Mouse (Mus musculus): ENCODE results near the gene Mgat5b. TPM values are rescaled to one million over a fixed set of nuclear protein-coding genes. Genes with fewer than 3 reads are reported as not detected.
A peak's percentile ranks its signal among the peaks of the same experiment; 100 is the strongest.

Mgat5b gene
- polyA plus RNA-seq, 1 experiment = 26.9 TPM

DNA sequence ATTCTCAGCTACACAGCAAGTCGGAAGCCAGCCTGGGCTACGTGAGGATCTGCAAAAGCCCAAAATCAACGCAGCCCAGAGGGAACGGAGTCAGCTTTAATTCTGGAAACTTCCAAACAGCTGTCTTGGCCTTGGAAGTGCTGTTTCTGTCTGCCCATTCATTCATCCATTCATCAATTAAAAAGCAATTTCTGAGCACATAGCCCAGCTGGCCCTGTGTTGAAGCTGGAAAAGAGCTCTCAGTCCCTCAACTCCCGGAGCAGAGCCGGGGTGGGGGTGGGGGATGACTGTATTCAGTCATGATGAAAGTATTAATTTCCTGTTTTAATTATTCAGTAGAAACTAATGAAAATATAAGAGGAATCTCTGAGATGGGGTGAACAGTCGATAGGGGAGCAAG is 71.6 kb downstream of the Mgat5b start:
- Histone ChIP-seq H3K4me1 (ENCODE audit: control insufficient read depth, insufficient read depth, low read length) (no peaks in the 10 kb centered on the region), H3K4me3 (replicated peaks; ENCODE audit: insufficient read depth, low read depth, low read length) (no peak overlapping the region), H3K27me3 (ENCODE audit: control insufficient read depth, insufficient read depth, low read length) (no peaks in the 10 kb centered on the region), H3K27ac (ENCODE audit: insufficient read depth, low read length) (no peak overlapping the region)
- TF ChIP-seq CTCF (IDR thresholded peaks at IDR 0.05; ENCODE audit: borderline replicate concordance, insufficient read depth, low read depth, low read length) = no peak
- TF ChIP-seq POLR2A (IDR thresholded peaks at IDR 0.05; ENCODE audit: borderline replicate concordance, insufficient read depth, low read length) = no peak
- DNase-seq = no peak
- WGBS = 53% methylated on average over 7 of the region's 7 CpGs

GRCm38 (mm10) chr11:116991410-116991809 is 72.7 kb downstream of the Mgat5b start:
- WGBS = 65% methylated on average over 8 of the region's 8 CpGs

DNA sequence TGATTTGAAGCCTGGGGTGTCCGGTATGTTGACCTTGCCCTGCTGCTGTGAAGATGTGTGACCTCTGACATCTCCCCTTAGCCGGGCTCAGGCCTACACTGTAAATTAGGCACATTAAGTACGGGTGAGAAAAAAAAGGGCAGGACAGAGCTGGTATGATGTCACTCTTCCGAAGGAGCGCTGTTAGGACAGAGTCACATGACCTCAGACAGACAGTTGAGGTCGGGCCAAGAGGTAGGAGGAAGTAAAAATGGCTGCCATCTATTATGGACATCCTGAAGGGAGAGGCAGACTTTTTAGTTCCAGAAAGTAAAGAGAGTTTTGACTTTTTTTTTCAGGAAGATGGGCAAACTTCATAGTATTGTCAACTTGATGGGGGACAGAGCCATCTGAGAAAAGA is 73.3 kb downstream of the Mgat5b start:
- no peak overlapping the region for H3K27ac ChIP-seq (ENCODE audit: insufficient read depth, low read length)
- H3K27me3 ChIP-seq (ENCODE audit: control insufficient read depth, insufficient read depth, low read length) = no peaks in the 10 kb centered on the region
- no peaks in the 10 kb centered on the region for H3K4me1 ChIP-seq (ENCODE audit: control insufficient read depth, insufficient read depth, low read length)
- 77% methylated on average over 6 of the region's 6 CpGs for WGBS
- no peak for DNase-seq
- no peak overlapping the region for H3K4me3 ChIP-seq (replicated peaks; ENCODE audit: insufficient read depth, low read depth, low read length)
- TF ChIP-seq CTCF (IDR thresholded peaks at IDR 0.05; ENCODE audit: borderline replicate concordance, insufficient read depth, low read depth, low read length) = no peak
- TF ChIP-seq POLR2A (IDR thresholded peaks at IDR 0.05; ENCODE audit: borderline replicate concordance, insufficient read depth, low read length) = no peak

More at GRCm38 (mm10) chr11:116991410-116991809, 72.7 kb downstream of the Mgat5b start:
- no peak for TF ChIP-seq POLR2A (IDR thresholded peaks at IDR 0.05; ENCODE audit: borderline replicate concordance, insufficient read depth, low read length)
- no peaks in the 10 kb centered on the region for H3K4me1 ChIP-seq (ENCODE audit: control insufficient read depth, insufficient read depth, low read length)
- no peaks in the 10 kb centered on the region for H3K27me3 ChIP-seq (ENCODE audit: control insufficient read depth, insufficient read depth, low read length)
- H3K27ac ChIP-seq (ENCODE audit: insufficient read depth, low read length) = no peak overlapping the region
- H3K4me3 ChIP-seq (replicated peaks; ENCODE audit: insufficient read depth, low read depth, low read length) = no peak overlapping the region
- no peak for DNase-seq

GRCm38 (mm10) chr11:116994095-116994582 is 75.5 kb downstream of the Mgat5b start:
- H3K4me3 ChIP-seq (replicated peaks; ENCODE audit: insufficient read depth, low read depth, low read length) = peak overlapping the region; percentile 24
- H3K4me1 ChIP-seq (ENCODE audit: control insufficient read depth, insufficient read depth, low read length) = no peaks in the 10 kb centered on the region
- H3K27me3 ChIP-seq (ENCODE audit: control insufficient read depth, insufficient read depth, low read length) = no peaks in the 10 kb centered on the region
- no peak for TF ChIP-seq POLR2A (IDR thresholded peaks at IDR 0.05; ENCODE audit: borderline replicate concordance, insufficient read depth, low read length)
- TF ChIP-seq CTCF (IDR thresholded peaks at IDR 0.05; ENCODE audit: borderline replicate concordance, insufficient read depth, low read depth, low read length) = peak; percentile 71
- peak; percentile 29 to 36 for DNase-seq
- H3K27ac ChIP-seq (ENCODE audit: insufficient read depth, low read length) = no peak overlapping the region
- WGBS = 3% methylated on average over 18 of the region's 18 CpGs

DNA sequence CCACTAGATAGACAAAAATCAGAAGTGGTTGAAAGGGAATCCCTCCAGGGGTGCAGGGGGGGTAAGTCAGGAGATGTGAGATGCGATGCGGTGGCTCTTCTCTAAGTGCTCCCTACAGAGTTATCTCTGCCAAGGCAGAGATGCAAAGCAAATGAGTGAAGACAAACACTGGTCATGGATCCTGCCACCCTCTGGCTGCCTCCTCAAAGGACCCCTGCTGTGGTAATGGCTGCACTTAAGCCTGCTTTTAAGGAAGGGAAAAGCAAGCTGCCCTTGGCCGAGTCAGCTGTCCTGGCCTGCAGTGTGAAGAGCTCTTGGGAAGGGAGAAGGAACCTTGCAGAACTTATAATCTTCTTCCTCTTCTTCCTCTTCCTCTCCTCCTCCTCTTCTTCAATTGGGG is 78.3 kb downstream of the Mgat5b start:
- DNase-seq = no peak
- no peak overlapping the region for H3K27ac ChIP-seq (ENCODE audit: insufficient read depth, low read length)
- WGBS = 50% methylated on average over 3 of the region's 3 CpGs
- H3K4me1 ChIP-seq (ENCODE audit: control insufficient read depth, insufficient read depth, low read length) = no peaks in the 10 kb centered on the region
- TF ChIP-seq POLR2A (IDR thresholded peaks at IDR 0.05; ENCODE audit: borderline replicate concordance, insufficient read depth, low read length) (no peak), CTCF (IDR thresholded peaks at IDR 0.05; ENCODE audit: borderline replicate concordance, insufficient read depth, low read depth, low read length) (no peak)
- no peaks in the 10 kb centered on the region for H3K27me3 ChIP-seq (ENCODE audit: control insufficient read depth, insufficient read depth, low read length)
- no peak overlapping the region for H3K4me3 ChIP-seq (replicated peaks; ENCODE audit: insufficient read depth, low read depth, low read length)

- no peak overlapping the region for H3K27ac ChIP-seq (ENCODE audit: insufficient read depth, low read length)
- no peaks in the 10 kb centered on the region for H3K4me1 ChIP-seq (ENCODE audit: control insufficient read depth, insufficient read depth, low read length)
- no peaks in the 10 kb centered on the region; the same call in 1 of the 2 replicates for H3K27me3 ChIP-seq (ENCODE audit: control insufficient read depth, insufficient read depth, low read length)
- H3K4me3 ChIP-seq (replicated peaks; ENCODE audit: insufficient read depth, low read depth, low read length) = no peak overlapping the region
- no peak for DNase-seq
- WGBS = 96% methylated on average over 5 of the region's 5 CpGs
- TF ChIP-seq CTCF (IDR thresholded peaks at IDR 0.05; ENCODE audit: borderline replicate concordance, insufficient read depth, low read depth, low read length) = no peak
- no peak for TF ChIP-seq POLR2A (IDR thresholded peaks at IDR 0.05; ENCODE audit: borderline replicate concordance, insufficient read depth, low read length)
These were observed 80.3 kb downstream of the Mgat5b start for GRCm38 (mm10) chr11:116998935-116999334.

DNA sequence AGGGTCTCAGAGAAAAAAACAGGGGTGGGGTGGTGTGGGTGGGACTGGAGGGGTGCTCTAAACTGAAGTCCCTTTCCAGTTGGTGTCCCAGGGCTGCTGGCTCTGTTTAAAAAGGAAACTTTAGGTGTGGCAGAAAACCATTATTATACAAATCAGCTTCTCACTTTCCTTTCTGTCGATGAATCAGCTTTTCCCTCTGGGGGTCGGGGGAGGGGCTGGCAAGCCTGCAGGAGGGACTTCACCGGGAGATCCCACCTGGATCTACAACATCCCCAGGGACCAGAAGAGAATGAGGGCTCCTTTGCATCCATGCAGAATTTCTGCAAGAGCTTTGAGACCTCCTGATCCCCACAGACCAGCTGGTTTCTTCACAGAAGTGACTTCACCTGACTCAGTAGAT is 81.6 kb downstream of the Mgat5b start:
- WGBS = 20% methylated on average over 3 of the region's 3 CpGs
- TF ChIP-seq CTCF (IDR thresholded peaks at IDR 0.05; ENCODE audit: borderline replicate concordance, insufficient read depth, low read depth, low read length) = no peak
- no peak for TF ChIP-seq POLR2A (IDR thresholded peaks at IDR 0.05; ENCODE audit: borderline replicate concordance, insufficient read depth, low read length)

DNA sequence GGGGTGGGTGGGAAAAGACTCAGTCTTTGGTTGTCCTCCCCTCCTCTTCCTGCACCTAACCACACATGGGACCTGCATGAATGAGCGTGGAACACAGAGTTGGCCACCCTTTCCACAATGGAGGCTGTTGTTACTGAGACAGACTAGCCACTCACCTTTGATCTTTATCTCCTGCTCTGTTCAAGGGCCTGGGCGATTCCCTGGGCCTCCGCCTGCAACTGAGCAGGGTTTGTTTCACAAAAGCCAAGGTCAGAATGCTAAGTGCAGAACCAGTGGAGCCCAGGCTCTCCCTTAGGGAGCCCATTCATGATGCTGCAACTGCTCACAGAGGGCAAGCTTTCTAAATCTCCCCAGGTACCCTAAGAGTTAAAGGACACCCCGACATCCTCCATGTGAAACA is 83.1 kb downstream of the Mgat5b start:
- H3K27me3 ChIP-seq (ENCODE audit: control insufficient read depth, insufficient read depth, low read length) = no peaks in the 10 kb centered on the region; the same call in 1 of the 2 replicates
- no peaks in the 10 kb centered on the region for H3K4me1 ChIP-seq (ENCODE audit: control insufficient read depth, insufficient read depth, low read length)
- no peak overlapping the region for H3K4me3 ChIP-seq (replicated peaks; ENCODE audit: insufficient read depth, low read depth, low read length)
- TF ChIP-seq CTCF (IDR thresholded peaks at IDR 0.05; ENCODE audit: borderline replicate concordance, insufficient read depth, low read depth, low read length) (no peak), POLR2A (IDR thresholded peaks at IDR 0.05; ENCODE audit: borderline replicate concordance, insufficient read depth, low read length) (no peak)
- no peak for DNase-seq
- 71% methylated on average over 4 of the region's 4 CpGs for WGBS
- H3K27ac ChIP-seq (ENCODE audit: insufficient read depth, low read length) = no peak overlapping the region

More for the DNA sequence above, 81.6 kb downstream of the Mgat5b start:
- H3K27me3 ChIP-seq (ENCODE audit: control insufficient read depth, insufficient read depth, low read length) = no peaks in the 10 kb centered on the region; the same call in 1 of the 2 replicates
- H3K4me1 ChIP-seq (ENCODE audit: control insufficient read depth, insufficient read depth, low read length) = no peaks in the 10 kb centered on the region
- H3K4me3 ChIP-seq (replicated peaks; ENCODE audit: insufficient read depth, low read depth, low read length) = no peak overlapping the region
- DNase-seq = no peak
- no peak overlapping the region for H3K27ac ChIP-seq (ENCODE audit: insufficient read depth, low read length)

Data from cerebellum, adult 2 months (tissue).